Mouse (Mus musculus): ENCODE results near the gene Eml4. TPM values are rescaled to one million over a fixed set of nuclear protein-coding genes. Genes with fewer than 3 reads are reported as not detected.

Eml4 gene
- total and polyA plus RNA-seq, 3 experiments = 25.6 to 42.4 TPM; not detected in 1

DNA sequence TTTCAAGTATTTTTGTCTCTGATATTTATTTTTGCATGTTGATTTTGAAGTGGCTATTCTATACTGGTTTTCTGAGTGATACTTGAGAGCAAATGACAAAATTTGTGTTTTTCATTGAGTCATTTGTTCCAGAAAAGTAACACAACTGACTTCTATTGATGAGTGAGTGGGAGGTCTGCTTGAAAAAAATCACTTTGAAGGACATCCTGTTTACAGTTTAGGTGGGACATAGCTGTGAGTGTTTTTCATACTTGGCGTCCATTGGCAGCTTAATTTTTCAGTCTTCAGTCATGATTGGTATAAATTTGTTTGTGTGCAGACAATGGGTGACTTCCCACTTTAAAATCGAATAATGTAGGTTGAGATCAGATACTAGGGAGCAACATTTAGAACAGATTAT is 14.4 kb downstream of the Eml4 start:
- H3K4me1 ChIP-seq (ENCODE audit: control insufficient read depth in 1 of 2, insufficient read depth in 2 of 2, low read length in 2 of 2) = peaks cover under 1 to 3% of the 10 kb centered on the region in 2 experiments
- H3K36me3 ChIP-seq (ENCODE audit: control insufficient read depth in 1 of 2, insufficient read depth in 2 of 2, low read length in 2 of 2) = peaks cover 0 to 8% of the 10 kb centered on the region in 2 experiments; a peak in 3 of 4 replicates
- H3K4me3 ChIP-seq (ENCODE audit: control insufficient read depth in 1 of 2, insufficient read depth in 1 of 2, low read depth in 2 of 2, low read length in 2 of 2) = no peak overlapping the region
- H3K27me3 ChIP-seq (ENCODE audit: control insufficient read depth in 1 of 2, insufficient read depth in 2 of 2, low read length in 2 of 2) = no peaks in the 10 kb centered on the region
- peaks cover 55% of the 10 kb centered on the region for H3K79me2 ChIP-seq (ENCODE audit: control insufficient read depth, insufficient read depth, low read length, poor library complexity)
- TF ChIP-seq MAZ (IDR thresholded peaks at IDR 0.05; ENCODE audit: low read depth, low read length) (no peak), UBTF (IDR thresholded peaks at IDR 0.05; ENCODE audit: borderline replicate concordance, insufficient read depth, low read depth, low read length) (no peak), HCFC1 (IDR thresholded peaks at IDR 0.05; ENCODE audit: low read depth, low read length) (no peak), ZMIZ1 (IDR thresholded peaks at IDR 0.05; ENCODE audit: low read depth, low read length) (no peak), POLR2A (IDR thresholded peaks at IDR 0.05; ENCODE audit: control insufficient read depth in 1 of 2, insufficient read depth in 1 of 2, low read depth in 1 of 2, low read length in 2 of 2, poor library complexity in 1 of 2) (no peak), USF1 (IDR thresholded peaks at IDR 0.05; ENCODE audit: low read depth, low read length) (no peak), KAT2A (conservative IDR thresholded peaks at IDR 0.05; ENCODE audit: low read depth, low read length) (no peak), JUND (IDR thresholded peaks at IDR 0.05; ENCODE audit: low read depth, low read length) (no peak)
- H3K9ac ChIP-seq (ENCODE audit: control insufficient read depth, low read depth, low read length, poor library complexity, severe bottlenecking) = no peak overlapping the region
- no peak overlapping the region for H3K27ac ChIP-seq (ENCODE audit: control insufficient read depth, low read depth, low read length)
- H3K9me3 ChIP-seq (replicated peaks; ENCODE audit: insufficient read depth, low read length) = no peaks in the 10 kb centered on the region
- DNase-seq (ENCODE audit: low read depth, low spot score) = no peak

DNA sequence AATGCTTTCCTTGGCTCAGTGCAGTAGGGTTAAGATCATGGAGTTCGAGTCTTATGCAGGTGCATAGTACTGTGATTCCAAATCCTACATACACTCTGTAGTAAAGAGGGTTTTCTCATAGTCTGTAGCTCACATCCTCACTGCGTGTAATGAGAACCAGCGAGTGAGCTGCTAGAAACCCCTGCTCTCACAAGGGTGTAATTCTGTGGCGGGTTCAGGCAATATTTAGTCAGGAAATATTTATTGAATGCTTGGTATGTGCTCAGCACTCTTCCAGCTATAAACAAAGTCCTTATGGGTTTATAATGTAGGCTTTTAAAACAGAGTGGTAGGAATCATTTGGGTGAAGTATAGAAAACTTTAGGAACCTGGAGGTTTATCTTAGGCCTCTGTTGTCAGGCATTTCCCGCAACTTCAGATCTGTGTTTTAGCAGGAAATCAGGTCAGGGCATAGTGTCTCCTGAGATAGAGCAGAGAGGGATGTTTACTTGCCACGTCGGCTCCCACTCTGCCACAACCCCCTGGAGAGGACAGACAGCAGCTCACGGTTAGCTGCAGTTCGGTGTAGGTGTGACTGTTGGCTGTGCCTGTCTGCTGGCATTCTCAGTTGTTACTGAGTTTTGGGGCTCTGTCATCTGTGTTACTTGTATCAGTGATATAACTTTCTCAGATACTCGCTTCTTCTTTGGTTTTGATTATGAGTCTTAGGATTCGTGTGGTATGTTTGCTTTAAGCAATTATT is 15.1 kb downstream of the Eml4 start:
- Histone ChIP-seq H3K9ac (ENCODE audit: control insufficient read depth, low read depth, low read length, poor library complexity, severe bottlenecking) (no peak overlapping the region), H3K79me2 (ENCODE audit: control insufficient read depth, insufficient read depth, low read length, poor library complexity) (peaks cover 53% of the 10 kb centered on the region), H3K36me3 (ENCODE audit: control insufficient read depth in 1 of 2, insufficient read depth in 2 of 2, low read length in 2 of 2) (peaks cover 0 to 8% of the 10 kb centered on the region in 2 experiments; a peak in 3 of 4 replicates), H3K27me3 (ENCODE audit: control insufficient read depth in 1 of 2, insufficient read depth in 2 of 2, low read length in 2 of 2) (no peaks in the 10 kb centered on the region), H3K4me3 (ENCODE audit: control insufficient read depth in 1 of 2, insufficient read depth in 1 of 2, low read depth in 2 of 2, low read length in 2 of 2) (no peak overlapping the region), H3K4me1 (ENCODE audit: control insufficient read depth in 1 of 2, insufficient read depth in 2 of 2, low read length in 2 of 2) (peaks cover 2 to 7% of the 10 kb centered on the region in 2 experiments), H3K27ac (ENCODE audit: control insufficient read depth, low read depth, low read length) (no peak overlapping the region), H3K9me3 (replicated peaks; ENCODE audit: insufficient read depth, low read length) (no peaks in the 10 kb centered on the region)
- no peak for DNase-seq (ENCODE audit: low read depth, low spot score)
- no peak for TF ChIP-seq MYC (IDR thresholded peaks at IDR 0.05; ENCODE audit: low read depth, low read length)
- TF ChIP-seq BHLHE40 (IDR thresholded peaks at IDR 0.05; ENCODE audit: borderline replicate concordance, low read depth, low read length) = no peak
- no peak for TF ChIP-seq GATA1 (IDR thresholded peaks at IDR 0.05; ENCODE audit: low read depth, low read length)
- TF ChIP-seq CHD1 (IDR thresholded peaks at IDR 0.05; ENCODE audit: low read depth, low read length) = no peak
- TF ChIP-seq JUND (IDR thresholded peaks at IDR 0.05; ENCODE audit: low read depth, low read length) = no peak
- no peak for TF ChIP-seq POLR2AphosphoS2 (IDR thresholded peaks at IDR 0.05; ENCODE audit: low read length)
- TF ChIP-seq E2F4 (IDR thresholded peaks at IDR 0.05; ENCODE audit: borderline replicate concordance, low read depth, low read length) = no peak
- TF ChIP-seq ELF1 (IDR thresholded peaks at IDR 0.05; ENCODE audit: low read depth, low read length) = no peak
- TF ChIP-seq ZKSCAN1 (IDR thresholded peaks at IDR 0.05; ENCODE audit: low read depth, low read length) = no peak
- TF ChIP-seq MYB (IDR thresholded peaks at IDR 0.05; ENCODE audit: low read depth, low read length) = no peak
- TF ChIP-seq RAD21 (IDR thresholded peaks at IDR 0.05; ENCODE audit: low read depth, low read length) = no peak
- no peak for TF ChIP-seq SMC3 (IDR thresholded peaks at IDR 0.05; ENCODE audit: low read depth, low read length)
- no peak for TF ChIP-seq TBP (IDR thresholded peaks at IDR 0.05; ENCODE audit: low read depth, low read length)
- TF ChIP-seq MAZ (IDR thresholded peaks at IDR 0.05; ENCODE audit: low read depth, low read length) = no peak
- no peak for TF ChIP-seq USF1 (IDR thresholded peaks at IDR 0.05; ENCODE audit: low read depth, low read length)
